Mouse (Mus musculus) CD4-positive helper T cell, adult 2 months (primary cell): ENCODE measurements around the gene Nkx6-2.

Experiments used
- DNase-seq: peaks from one replicate; pipeline ENCODE4 v3.0.0-alpha.2; 2012; ENCODE audit warnings: low read depth, missing footprints, low spot score

Gene Nkx6-2

DNA sequence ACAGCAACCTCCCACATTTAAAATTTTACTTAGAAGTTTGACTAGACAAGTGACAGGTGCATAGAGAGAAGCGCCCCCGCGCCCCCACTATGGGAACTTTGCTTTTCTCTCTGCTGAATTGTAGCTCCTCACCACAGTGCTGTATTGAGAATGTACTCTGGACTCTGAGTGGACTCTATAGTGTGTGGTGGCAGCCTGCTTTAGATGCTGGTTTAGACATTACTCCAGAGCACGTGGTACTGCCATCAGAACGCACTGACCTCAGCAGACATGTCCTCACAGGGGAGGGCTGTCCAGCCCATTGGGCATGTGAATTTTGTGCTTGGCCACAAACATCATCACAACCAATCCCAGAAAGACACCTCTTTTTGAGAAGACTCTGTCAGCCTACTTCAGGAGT, 11.8 kb downstream of the Nkx6-2 start:
- DNase-seq, result no peak

- no peak for DNase-seq
Measured at GRCm38 (mm10) chr7:139566533-139566932, 16.1 kb downstream of the Nkx6-2 start.

GRCm38 (mm10) chr7:139565998-139566397, 16.6 kb downstream of the Nkx6-2 start:
- DNase-seq, result no peak

DNA sequence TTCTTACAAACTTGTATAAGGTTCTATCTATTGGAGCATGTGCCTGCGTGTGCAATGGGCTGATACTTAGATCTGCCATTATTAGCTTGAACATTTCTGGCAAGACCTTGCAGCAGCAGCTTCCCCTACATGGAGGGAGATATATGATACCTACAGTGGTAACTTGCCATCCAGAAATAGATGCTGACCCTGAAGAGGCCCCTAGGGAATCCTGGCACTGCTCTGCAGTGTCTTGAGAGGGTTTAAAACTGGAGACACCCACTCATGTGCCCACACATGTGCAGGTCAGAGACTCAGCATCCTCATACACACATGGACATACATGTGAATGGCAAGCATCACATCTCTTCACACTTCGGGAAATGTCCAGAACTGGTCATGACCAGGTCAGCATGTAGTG, 18.4 kb downstream of the Nkx6-2 start:
- DNase-seq, result no peak

DNA sequence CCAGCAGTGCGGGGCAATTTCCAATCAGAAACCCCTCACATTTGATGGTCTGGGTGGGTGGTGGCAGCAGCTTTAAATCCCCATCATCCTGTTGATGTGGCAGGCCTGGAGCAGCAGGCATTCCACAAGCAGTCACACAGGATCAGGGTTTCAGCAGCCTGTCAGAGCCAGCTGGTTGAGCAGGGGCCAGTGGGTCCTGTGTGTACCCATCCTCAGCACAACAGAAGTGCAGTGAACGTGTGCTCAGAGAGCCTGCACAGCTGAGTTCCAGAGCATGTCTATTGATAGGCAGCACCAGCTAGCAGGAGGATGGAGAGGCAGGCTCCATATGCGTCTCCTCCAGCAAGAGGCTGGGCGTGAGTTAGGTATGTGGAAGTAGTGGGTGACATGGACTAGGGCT, 19.2 kb downstream of the Nkx6-2 start:
- no peak for DNase-seq

- no peak for DNase-seq
Measured at GRCm38 (mm10) chr7:139559659-139560058, 22.9 kb downstream of the Nkx6-2 start.

DNA sequence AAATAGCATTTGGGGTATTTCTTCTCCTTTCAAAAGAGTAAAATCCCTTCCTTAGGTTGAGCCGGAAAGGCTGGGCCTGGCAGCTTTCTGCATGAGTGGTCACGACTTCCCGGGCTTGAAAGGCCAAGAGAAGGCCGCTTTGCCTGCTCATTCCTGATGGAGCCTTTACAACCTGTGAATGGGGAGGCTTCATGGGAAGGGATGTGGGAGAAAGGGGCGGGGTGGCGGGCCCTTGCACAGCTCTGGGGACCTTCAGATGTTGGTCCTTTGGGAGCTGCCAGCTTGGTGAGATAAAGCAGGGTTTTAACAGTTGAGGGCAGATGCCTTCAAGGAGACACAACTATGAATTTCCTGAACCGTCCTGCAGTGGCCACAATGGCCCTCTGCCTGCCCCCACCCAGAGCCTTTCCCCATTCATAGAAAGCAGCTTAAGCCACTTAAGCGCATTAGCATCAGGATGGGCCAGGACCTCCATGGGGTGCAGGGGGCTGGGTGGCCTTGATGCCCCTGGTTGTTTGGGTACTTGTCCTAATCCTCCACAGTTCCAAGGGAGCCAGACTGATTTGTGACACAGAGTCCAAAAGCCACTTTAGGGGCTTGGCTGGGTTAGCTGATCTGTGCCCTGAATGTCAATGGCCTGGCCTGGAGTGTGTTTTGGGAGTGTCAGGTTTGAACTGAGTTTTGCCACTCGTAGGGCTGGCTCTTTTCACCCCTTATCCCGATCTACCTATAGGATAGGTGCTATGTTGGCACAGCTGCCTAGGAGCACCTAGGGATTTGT, 25.7 kb downstream of the Nkx6-2 start:
- DNase-seq, result no peak

GRCm38 (mm10) chr7:139556331-139556730, 26.3 kb downstream of the Nkx6-2 start:
- no peak for DNase-seq

DNA sequence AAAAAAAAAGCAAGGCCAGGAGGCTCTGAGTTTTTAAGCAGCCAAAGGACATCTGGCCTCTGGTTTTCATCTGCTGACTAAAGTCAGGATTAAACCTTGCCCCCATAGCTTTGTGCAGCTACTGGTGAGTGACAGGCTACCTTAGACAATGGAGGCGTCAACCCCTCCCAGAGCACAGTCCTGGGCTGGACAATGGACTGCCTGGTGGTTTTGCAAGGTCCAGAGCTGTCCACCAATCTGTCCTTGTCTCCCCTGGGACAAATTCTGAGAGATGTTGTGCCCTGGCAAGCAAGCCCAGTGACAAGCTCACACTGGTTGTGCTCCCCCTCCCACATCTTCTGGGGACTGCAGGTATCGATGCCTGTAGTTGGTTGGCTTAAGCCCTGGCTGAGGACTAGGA, 31.1 kb downstream of the Nkx6-2 start:
- no peak for DNase-seq

DNA sequence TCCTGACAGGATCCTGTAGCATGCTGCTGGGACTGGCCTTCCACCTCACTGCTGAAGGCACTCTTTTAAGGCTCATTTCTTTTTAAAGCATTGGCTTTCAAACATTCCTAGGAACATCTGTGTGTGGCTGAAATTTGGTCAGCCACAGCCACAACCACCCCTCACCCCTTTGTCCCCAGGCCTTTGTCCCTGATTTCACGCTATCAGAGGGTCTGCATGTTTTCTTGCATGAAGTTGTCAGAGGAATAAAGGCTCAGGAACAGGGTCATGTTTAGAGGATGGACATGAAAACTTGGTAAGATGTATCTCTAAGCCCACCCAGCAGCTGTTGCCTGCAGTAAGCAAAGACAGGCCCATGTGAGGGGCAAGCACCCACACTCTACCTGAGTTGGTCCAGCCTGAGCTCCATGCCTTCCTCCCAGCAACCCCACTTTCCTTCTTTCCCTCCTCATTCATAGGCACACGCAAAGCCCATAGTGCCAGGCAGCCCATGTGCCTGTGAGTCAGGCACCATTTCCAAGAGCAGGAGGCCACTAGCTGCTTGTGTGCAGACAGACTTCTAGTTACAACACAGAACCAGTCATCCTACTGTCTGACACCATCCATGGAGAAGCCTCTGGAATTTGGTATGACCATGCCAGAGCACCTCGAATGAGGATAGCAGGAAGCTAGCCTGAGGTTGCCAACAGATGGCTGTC, 32.4 kb downstream of the Nkx6-2 start:
- no peak for DNase-seq

DNA sequence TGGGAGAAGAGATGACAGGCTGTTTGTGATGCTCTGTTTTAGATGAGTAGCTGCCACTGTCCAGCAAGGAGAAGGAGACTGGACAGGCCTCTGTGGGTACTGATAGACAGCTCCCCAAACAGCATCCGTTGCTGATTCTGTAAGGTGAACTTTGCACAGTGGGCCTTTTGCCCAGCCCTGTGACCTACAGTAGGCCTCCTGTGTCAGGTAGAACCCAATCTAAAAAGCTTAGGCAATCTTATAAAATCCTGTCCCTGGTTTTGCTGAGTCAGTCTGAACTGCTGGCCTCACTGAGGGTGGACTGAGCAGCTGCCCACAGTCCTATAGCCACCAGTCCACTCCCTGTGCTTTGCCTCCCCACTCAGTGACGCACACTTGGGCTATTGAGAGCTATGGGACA, 35.3 kb downstream of the Nkx6-2 start:
- no peak for DNase-seq

DNA sequence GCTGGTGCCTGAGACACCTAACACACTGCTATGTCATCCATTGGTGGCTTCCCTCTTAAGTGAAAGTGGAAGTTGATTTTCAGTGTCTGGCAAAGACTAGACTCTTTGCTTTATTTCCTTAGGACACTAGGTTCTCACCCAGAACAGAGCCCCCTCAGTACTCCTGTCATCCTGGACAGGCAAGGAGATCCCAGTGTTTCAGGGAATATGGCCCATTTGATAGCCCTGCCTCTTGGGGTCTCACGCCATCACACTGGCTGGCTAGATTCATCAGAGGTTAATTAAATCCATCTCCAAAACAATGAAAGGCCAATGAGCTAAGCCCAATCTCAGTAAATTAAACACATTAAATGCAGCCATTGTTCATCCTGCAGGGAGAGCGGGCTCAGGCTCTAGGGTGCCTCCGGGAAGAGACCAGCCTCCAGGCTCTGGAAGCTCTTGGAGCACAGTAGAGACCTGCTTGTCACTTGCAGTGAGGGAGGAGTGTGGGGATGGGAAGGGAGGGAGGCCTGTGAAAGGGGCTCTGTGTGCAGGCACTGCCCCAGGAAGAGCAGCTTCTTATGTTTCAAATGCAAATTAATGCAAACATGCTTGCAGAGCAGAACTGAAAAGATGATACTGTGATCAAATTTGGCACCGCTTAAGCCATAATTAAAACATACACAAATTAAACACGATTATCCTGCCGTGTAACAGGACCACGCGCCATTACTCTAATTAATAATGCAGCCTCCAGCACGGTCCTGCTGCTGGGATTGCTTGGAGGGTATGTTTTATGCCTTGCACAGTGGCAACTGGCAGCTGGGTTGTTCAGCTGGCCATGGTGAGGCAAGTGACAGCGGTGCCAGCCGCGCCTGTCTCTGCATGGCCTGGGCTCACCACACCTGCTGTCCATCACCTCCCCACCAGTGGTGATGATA, 37.6 kb downstream of the Nkx6-2 start:
- no peak for DNase-seq

- DNase-seq, result no peak
Measured at GRCm38 (mm10) chr7:139541422-139541821, 41.2 kb downstream of the Nkx6-2 start.

- DNase-seq, result no peak
Measured at GRCm38 (mm10) chr7:139540601-139541000, 42.0 kb downstream of the Nkx6-2 start.

DNA sequence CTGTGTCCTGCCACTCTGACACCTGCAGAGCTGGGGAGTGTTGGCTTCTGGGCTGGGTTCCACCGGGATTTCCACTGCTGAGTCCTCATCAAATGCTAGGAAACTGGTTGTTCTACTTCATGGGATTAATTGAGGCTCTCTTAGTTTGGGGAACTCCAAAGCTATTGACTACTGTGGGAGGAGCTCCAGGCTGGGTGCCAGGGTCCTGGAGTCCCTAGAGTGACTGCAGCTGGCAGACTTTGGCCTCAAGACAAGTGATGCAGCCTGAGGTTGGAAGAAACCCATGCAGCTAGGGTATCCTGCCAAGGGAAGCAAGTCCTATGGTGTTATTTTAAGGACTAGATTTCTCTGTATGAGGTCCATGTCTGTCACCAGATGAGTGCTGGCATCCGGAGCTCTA, 44.1 kb downstream of the Nkx6-2 start:
- no peak for DNase-seq

- no peak for DNase-seq
Measured at GRCm38 (mm10) chr7:139537831-139538230, 44.8 kb downstream of the Nkx6-2 start.

GRCm38 (mm10) chr7:139536831-139537230, 45.8 kb downstream of the Nkx6-2 start:
- no peak for DNase-seq

GRCm38 (mm10) chr7:139536331-139536730, 46.3 kb downstream of the Nkx6-2 start:
- no peak for DNase-seq

GRCm38 (mm10) chr7:139531428-139531801, 51.2 kb downstream of the Nkx6-2 start:
- DNase-seq, result no peak

GRCm38 (mm10) chr7:139530591-139531427, 51.8 kb downstream of the Nkx6-2 start:
- no peak for DNase-seq
